Mouse (Mus musculus): ENCODE data around the gene Dynlt1f. TPM values are rescaled to one million over a fixed set of nuclear protein-coding genes. Genes with fewer than 3 reads are reported as not detected.
"Not testable (repeated sequence)": the region's sequence is repeated elsewhere in the genome, so short reads cannot be mapped to it uniquely, and the experiment has no call there.

The Dynlt1f gene
- polyA plus RNA-seq, 1 experiment from 2014 or later: 241 TPM

- H3K4me1 ChIP-seq; H3K9me3 ChIP-seq (replicated peaks); H3K36me3 ChIP-seq; ATAC-seq (ENCODE audit: insufficient number of reproducible peaks, low FRiP score, low TSS enrichment, low read depth); H3K27ac ChIP-seq (replicated peaks); H3K9ac ChIP-seq; H3K4me2 ChIP-seq (replicated peaks); H3K4me3 ChIP-seq (replicated peaks); H3K27me3 ChIP-seq: not testable (repeated sequence)
- WGBS: 71% methylated on average over 5 of the region's 5 CpGs
These were observed 36.4 kb downstream of the Dynlt1f start for GRCm38 (mm10) chr17:6619271-6619670.

GRCm38 (mm10) chr17:6617689-6618400 is 37.9 kb downstream of the Dynlt1f start:
- ATAC-seq (ENCODE audit: insufficient number of reproducible peaks, low FRiP score, low TSS enrichment, low read depth); H3K9me3 ChIP-seq (replicated peaks); H3K27me3 ChIP-seq; H3K36me3 ChIP-seq; H3K4me3 ChIP-seq (replicated peaks); H3K9ac ChIP-seq; H3K27ac ChIP-seq (replicated peaks); H3K4me1 ChIP-seq; H3K4me2 ChIP-seq (replicated peaks): not testable (repeated sequence)
- WGBS: 48% methylated on average over 8 of the region's 13 CpGs

GRCm38 (mm10) chr17:6616731-6617130 is 39.0 kb downstream of the Dynlt1f start:
- not testable (repeated sequence) for H3K36me3 ChIP-seq; H3K4me1 ChIP-seq; H3K4me2 ChIP-seq (replicated peaks); H3K9me3 ChIP-seq (replicated peaks); H3K27ac ChIP-seq (replicated peaks); H3K27me3 ChIP-seq; H3K9ac ChIP-seq; H3K4me3 ChIP-seq (replicated peaks); ATAC-seq (ENCODE audit: insufficient number of reproducible peaks, low FRiP score, low TSS enrichment, low read depth)
- WGBS: 97% methylated on average over 9 of the region's 9 CpGs

GRCm38 (mm10) chr17:6614316-6614715 is 41.4 kb downstream of the Dynlt1f start:
- not testable (repeated sequence) for H3K36me3 ChIP-seq; ATAC-seq (ENCODE audit: insufficient number of reproducible peaks, low FRiP score, low TSS enrichment, low read depth); H3K4me2 ChIP-seq (replicated peaks); H3K4me3 ChIP-seq (replicated peaks); H3K4me1 ChIP-seq; H3K9me3 ChIP-seq (replicated peaks); H3K27ac ChIP-seq (replicated peaks); H3K27me3 ChIP-seq; H3K9ac ChIP-seq
- 77% methylated on average over 5 of the region's 9 CpGs for WGBS

- 89% methylated on average over 12 of the region's 14 CpGs for WGBS
- H3K36me3 ChIP-seq; ATAC-seq (ENCODE audit: insufficient number of reproducible peaks, low FRiP score, low TSS enrichment, low read depth); H3K9me3 ChIP-seq (replicated peaks); H3K27ac ChIP-seq (replicated peaks); H3K4me1 ChIP-seq; H3K9ac ChIP-seq; H3K4me3 ChIP-seq (replicated peaks); H3K27me3 ChIP-seq; H3K4me2 ChIP-seq (replicated peaks): not testable (repeated sequence)
These were observed 42.2 kb downstream of the Dynlt1f start for GRCm38 (mm10) chr17:6613524-6613923.

GRCm38 (mm10) chr17:6605347-6605746 is 50.4 kb downstream of the Dynlt1f start:
- not testable (repeated sequence) for H3K4me1 ChIP-seq; H3K27me3 ChIP-seq; H3K9ac ChIP-seq; H3K9me3 ChIP-seq (replicated peaks); H3K4me3 ChIP-seq (replicated peaks); H3K4me2 ChIP-seq (replicated peaks); H3K27ac ChIP-seq (replicated peaks); ATAC-seq (ENCODE audit: insufficient number of reproducible peaks, low FRiP score, low TSS enrichment, low read depth); H3K36me3 ChIP-seq
- WGBS: 68% methylated on average over 1 of the region's 1 CpGs

GRCm38 (mm10) chr17:6602205-6602604 is 53.5 kb downstream of the Dynlt1f start:
- not testable (repeated sequence) for H3K9me3 ChIP-seq (replicated peaks); ATAC-seq (ENCODE audit: insufficient number of reproducible peaks, low FRiP score, low TSS enrichment, low read depth); H3K27me3 ChIP-seq; H3K9ac ChIP-seq; H3K4me3 ChIP-seq (replicated peaks); H3K27ac ChIP-seq (replicated peaks); H3K4me1 ChIP-seq; H3K36me3 ChIP-seq
- H3K4me2 ChIP-seq (replicated peaks): 0 out of 2 replicates have a peak overlapping the region, but pooled peaks have one; percentile 31
- 14% methylated on average over 3 of the region's 4 CpGs for WGBS

- H3K9ac ChIP-seq; H3K27me3 ChIP-seq; H3K36me3 ChIP-seq; H3K4me1 ChIP-seq; H3K9me3 ChIP-seq (replicated peaks): not testable (repeated sequence)
- ATAC-seq (ENCODE audit: insufficient number of reproducible peaks, low FRiP score, low TSS enrichment, low read depth): peak; percentile 97
- Histone ChIP-seq H3K27ac (replicated peaks) (peak within 1 kb of the TSS; percentile 63; the same call in 1 of the 2 replicates), H3K4me3 (replicated peaks) (peak within 1 kb of the TSS; percentile 43), H3K4me2 (replicated peaks) (peak within 1 kb of the TSS; percentile 38)
- 12% methylated on average over 32 of the region's 40 CpGs for WGBS
These were observed 54.3 kb downstream of the Dynlt1f start, which contains the start of gene Dynlt1c for GRCm38 (mm10) chr17:6601204-6601911. Gene Dynlt1c (plus strand): TSS chr17:6601671.

- H3K9me3 ChIP-seq (replicated peaks); H3K4me3 ChIP-seq (replicated peaks); H3K4me1 ChIP-seq; H3K36me3 ChIP-seq; H3K27me3 ChIP-seq; H3K27ac ChIP-seq (replicated peaks); H3K9ac ChIP-seq; H3K4me2 ChIP-seq (replicated peaks); ATAC-seq (ENCODE audit: insufficient number of reproducible peaks, low FRiP score, low TSS enrichment, low read depth): not testable (repeated sequence)
- WGBS: 92% methylated on average over 5 of the region's 8 CpGs
These were observed 55.3 kb downstream of the Dynlt1f start for GRCm38 (mm10) chr17:6600216-6600911.

GRCm38 (mm10) chr17:6598356-6598755 is 57.3 kb downstream of the Dynlt1f start:
- WGBS: 82% methylated on average over 7 of the region's 7 CpGs
- not testable (repeated sequence) for H3K4me1 ChIP-seq; H3K36me3 ChIP-seq; ATAC-seq (ENCODE audit: insufficient number of reproducible peaks, low FRiP score, low TSS enrichment, low read depth); H3K9me3 ChIP-seq (replicated peaks); H3K4me2 ChIP-seq (replicated peaks); H3K27ac ChIP-seq (replicated peaks); H3K27me3 ChIP-seq; H3K9ac ChIP-seq; H3K4me3 ChIP-seq (replicated peaks)

Measured in embryonic facial prominence, embryonic 15.5 days (tissue).